Mouse (Mus musculus) cerebellum, adult 8-10 months (tissue): ENCODE results near the gene Prox1.

Experiments
- DNase-seq: peaks from one replicate; pipeline ENCODE4 v3.0.0; 2022

Prox1 gene

DNA sequence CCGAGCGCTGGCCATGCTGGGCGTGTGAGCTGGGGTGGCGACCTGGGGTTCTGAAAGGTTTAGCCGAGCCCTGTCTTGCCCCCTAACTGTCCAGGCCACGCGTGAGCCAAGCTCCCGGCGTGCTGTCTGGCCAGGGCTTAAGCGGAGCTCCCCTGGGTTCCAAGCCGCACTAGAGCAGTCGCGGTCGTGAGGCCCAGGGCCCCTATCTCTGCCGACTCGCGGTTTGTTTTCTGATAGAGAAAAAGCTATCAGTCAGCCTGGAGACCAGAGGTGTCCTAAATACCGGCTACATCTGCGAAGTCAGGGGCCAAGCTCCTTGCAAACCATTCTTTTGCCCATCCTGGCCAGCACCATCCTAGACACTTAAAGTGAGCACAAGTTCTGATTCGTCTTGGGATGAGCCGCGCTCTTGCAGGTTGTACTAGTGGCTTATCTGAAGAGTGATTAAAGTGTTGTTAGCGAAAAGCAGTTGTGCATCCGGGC, 2.5 kb upstream of the Prox1 start:
- DNase-seq, result no peak

- DNase-seq, result no peak
These were observed 1.9 kb upstream of the Prox1 start for GRCm38 (mm10) chr1:190172311-190172978.

DNA sequence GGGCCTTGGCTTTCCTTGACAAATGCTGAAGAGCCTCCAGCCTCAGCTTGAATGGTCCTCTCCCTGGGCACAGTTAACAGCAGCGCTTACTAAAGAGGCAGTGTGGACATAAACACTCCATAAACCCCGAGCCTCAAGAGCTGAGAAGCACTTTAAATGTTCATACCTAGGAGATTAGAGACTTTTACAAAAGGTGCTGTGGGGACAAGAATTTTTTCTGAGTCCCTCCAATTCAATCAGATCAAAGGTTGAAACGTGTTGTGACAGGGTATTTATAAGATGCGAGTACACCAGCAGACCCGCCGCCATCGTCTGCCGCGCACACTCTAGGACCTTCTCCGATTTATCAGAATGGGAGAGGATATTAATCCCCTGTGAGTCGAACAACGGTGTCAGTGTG, 1.2 kb upstream of the Prox1 start:
- DNase-seq, result no peak

GRCm38 (mm10) chr1:190171341-190171740, 827 bp upstream of the Prox1 start:
- DNase-seq, result no peak

- no peak for DNase-seq
These were observed 304 bp upstream of the Prox1 start for GRCm38 (mm10) chr1:190170819-190171216.

GRCm38 (mm10) chr1:190168761-190169671, 1.5 kb downstream of the Prox1 start:
- DNase-seq, result no peak

GRCm38 (mm10) chr1:190168115-190168514, 2.4 kb downstream of the Prox1 start:
- DNase-seq, result no peak

GRCm38 (mm10) chr1:190167609-190168008, 2.9 kb downstream of the Prox1 start:
- DNase-seq, result no peak

- DNase-seq, result no peak
These were observed 5.0 kb downstream of the Prox1 start for GRCm38 (mm10) chr1:190165511-190165910.

- no peak for DNase-seq
These were observed 7.0 kb downstream of the Prox1 start for GRCm38 (mm10) chr1:190163471-190163870.

GRCm38 (mm10) chr1:190161708-190162465, 8.6 kb downstream of the Prox1 start:
- peak; percentile 71 for DNase-seq

DNA sequence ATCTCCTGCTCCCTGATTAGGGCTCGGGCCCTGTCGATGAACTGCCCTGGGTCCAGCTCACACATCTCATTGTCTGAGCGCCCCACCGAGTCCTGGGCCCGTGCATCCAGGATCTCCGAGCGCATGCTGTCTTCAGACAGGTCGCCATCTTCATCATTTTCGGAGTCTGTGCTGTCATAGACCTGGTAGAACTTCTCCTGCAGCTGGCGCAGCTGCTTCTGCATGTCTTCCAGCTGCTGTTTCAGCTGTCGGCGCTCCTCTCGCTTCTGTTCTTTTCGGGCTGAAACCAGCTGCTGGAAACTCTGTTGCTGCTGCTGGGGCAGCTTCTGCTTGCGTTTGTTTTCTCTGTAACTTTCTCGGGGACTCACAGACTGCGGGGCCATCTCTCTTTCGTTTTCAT, 9.2 kb downstream of the Prox1 start:
- no peak for DNase-seq

- no peak for DNase-seq
These were observed 11.1 kb downstream of the Prox1 start for GRCm38 (mm10) chr1:190159457-190159856.

GRCm38 (mm10) chr1:190155751-190156150, 14.8 kb downstream of the Prox1 start:
- no peak for DNase-seq

DNA sequence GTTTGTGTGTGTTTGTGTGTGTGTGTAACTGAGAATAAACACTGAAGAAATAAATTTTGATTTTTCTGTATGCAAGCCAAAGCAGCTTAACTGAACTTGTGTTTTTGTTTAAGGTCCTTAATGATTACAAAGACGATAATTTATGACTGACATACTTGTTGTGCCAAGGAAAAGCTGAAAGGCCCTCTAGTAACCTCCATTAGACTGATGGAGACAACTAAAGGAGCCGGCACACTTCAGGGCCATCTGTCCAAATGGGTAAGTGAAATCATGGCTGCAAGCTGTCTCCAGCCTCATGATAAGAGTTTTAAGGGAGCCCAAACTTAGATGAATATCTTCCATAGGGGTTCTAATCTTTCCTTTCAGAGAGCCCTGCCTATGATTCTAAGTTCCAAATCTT, 15.5 kb downstream of the Prox1 start:
- no peak for DNase-seq

DNA sequence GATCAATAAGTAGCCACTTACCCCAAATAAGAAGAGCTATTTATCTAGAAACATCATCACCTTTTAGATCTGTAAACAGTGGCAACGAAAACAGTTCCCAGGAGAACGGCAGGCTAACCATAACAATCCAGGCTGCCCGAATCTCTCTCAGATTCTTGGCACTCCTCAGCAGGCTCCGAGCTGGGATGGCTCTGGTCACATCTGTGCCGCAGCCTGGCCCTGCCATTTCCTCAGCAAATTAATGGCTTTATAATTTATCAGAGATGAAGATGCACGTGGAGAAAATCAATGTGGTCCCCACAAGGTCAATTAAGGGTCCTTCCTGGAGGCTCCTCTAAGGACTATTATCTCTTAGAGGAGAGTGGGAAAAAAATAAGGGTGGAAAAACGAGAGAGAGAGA, 16.2 kb downstream of the Prox1 start:
- no peak for DNase-seq

DNA sequence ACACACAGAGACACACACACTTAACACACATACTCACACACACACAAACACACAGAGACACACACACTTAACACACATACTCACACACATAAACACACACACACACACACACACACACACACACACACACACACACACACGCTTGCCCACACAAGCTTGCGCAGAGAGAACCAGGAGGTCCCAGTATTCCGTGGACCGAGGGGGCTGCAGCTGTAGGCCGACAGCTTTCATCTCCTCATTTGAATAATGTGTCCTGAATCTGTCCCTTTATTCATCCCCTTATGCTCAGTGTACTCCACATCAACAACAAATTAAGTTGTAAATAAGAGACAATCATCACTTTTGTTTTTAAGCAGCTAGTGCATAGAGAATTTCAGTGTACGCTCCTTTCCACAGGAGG, 17.9 kb downstream of the Prox1 start:
- no peak for DNase-seq

DNA sequence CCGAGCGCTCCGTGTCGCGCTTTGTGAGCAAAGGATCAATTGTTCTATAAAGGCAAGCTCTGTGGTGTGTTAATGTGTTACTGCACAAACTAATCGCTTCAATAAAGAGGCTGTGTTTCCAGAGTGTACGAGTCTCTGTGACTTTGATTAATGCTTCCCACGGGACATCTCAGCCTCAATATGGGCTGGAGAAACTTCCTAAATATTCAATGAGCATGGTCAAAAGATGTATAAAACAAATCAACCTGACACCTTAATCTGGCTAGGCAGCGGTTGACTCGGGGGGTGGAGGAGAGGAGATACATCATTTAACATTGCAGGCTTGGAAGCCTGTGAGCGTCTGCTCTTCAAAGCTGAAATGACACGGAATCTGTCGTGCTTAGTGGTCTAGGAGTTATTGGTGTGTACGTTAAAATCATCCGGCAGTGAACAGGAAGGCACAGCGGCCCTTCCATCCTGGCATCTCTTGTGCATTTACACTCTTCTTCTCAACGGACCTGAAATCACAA, 21.2 kb downstream of the Prox1 start:
- DNase-seq, result no peak

- no peak for DNase-seq
These were observed 21.8 kb downstream of the Prox1 start for GRCm38 (mm10) chr1:190148661-190149232.

DNA sequence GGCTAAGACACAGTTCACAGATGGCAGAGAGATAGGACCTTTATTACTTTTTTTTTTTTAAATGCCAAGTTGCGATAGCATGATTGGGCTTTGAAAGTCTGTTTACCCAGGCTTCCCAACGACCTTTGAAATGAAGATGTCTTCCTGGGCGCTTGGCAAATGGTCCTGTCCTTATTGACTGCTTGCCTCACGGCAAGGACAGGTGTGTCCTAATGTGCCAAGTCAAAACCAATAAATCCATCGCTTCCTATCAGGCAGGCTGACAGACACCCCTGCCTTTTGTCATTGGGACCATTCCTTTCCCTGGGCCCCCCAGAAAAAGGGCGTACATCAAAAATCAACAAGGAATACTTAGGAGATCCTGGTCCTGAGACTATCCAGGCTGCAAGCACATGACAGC, 22.7 kb downstream of the Prox1 start:
- DNase-seq, result no peak

DNA sequence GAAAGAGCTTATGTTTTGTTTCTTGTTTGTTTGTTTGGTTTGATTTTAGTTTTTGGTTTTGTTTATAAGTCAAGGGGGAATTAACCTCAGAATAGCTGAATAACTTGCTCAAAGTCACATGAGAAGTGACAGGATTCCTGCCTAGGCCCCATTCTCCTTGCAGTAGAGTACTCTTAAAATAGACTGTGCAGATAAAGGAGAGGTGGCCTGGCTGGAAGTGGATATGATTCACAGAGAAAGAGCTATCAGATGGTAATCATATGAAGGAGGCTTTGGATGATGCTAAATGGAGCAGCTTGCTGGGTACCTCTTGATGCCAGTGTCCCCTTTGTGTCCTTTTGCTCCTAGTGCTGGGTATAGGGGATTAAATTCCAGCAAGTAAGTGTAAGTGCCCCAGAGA, 26.1 kb downstream of the Prox1 start:
- DNase-seq, result no peak

DNA sequence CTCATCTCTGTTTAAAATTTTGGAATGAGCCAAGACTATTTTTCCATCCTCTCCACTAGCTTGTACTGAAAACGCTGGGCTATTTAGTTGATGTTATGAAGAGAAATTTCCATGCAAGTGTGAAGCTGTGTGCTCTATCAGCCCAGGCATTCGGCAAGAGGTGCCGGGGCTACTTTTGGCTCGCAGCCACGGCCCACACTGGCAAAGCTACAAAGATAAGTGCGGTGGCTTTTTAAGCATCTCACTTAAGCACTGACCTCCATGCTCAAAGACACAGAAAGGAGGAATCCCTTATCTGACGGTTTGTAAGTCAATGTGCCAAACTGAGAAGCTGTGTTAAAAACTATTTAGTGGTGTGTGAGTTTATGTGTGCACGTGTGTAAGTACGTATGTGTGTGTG, 26.9 kb downstream of the Prox1 start:
- DNase-seq, result no peak

- no peak for DNase-seq
These were observed 27.9 kb downstream of the Prox1 start for GRCm38 (mm10) chr1:190142584-190142983.
